Mouse (Mus musculus): Measurements from ENCODE around the gene Sumf1. TPM values are rescaled to one million over a fixed set of nuclear protein-coding genes. Genes with fewer than 3 reads are reported as not detected.

Gene Sumf1
- polyA plus RNA-seq, 1 experiment = 19.1 TPM

DNA sequence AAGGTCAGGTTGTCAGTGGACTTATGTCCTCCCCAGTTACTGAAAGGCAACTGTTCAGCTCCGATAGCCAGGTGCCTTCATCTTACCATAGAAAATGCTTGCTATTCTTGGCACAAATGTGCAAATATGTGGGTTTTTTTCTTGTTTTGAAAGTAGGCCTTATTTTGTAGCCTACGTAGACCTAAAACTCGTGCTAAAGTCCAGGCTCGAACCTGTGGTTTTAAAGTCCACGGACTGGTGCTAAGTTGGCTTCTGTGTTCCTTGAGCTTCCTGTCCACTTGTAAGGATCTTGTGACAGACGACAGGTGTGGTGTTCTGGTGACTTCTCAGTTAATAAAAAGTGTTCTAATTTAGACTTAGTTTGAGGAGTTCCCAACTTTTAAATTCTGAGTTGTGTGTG, 42.7 kb upstream of the Sumf1 start:
- H3K4me3 ChIP-seq (ENCODE audit: extremely low read depth, insufficient read depth, insufficient read length) = no peak overlapping the region
- H3K27ac ChIP-seq (ENCODE audit: insufficient read depth, low read length) = no peak overlapping the region
- H3K36me3 ChIP-seq (ENCODE audit: control insufficient read depth, insufficient read depth, low read length) = no peaks in the 10 kb centered on the region; the same call in 1 of the 2 replicates
- WGBS = 68% methylated on average over 6 of the region's 6 CpGs
- H3K4me1 ChIP-seq (ENCODE audit: control insufficient read depth, insufficient read depth, insufficient read length) = peaks cover 6% of the 10 kb centered on the region; the same call in 1 of the 2 replicates
- no peak for DNase-seq (ENCODE audit: low read depth in 1 of 2, low spot score in 2 of 2)
- TF ChIP-seq CTCF (IDR thresholded peaks at IDR 0.05; ENCODE audit: extremely low read depth, insufficient read depth, insufficient read length, insufficient replicate concordance) = no peak
- no peaks in the 10 kb centered on the region for H3K27me3 ChIP-seq (ENCODE audit: control insufficient read depth, insufficient read depth, low read length)

DNA sequence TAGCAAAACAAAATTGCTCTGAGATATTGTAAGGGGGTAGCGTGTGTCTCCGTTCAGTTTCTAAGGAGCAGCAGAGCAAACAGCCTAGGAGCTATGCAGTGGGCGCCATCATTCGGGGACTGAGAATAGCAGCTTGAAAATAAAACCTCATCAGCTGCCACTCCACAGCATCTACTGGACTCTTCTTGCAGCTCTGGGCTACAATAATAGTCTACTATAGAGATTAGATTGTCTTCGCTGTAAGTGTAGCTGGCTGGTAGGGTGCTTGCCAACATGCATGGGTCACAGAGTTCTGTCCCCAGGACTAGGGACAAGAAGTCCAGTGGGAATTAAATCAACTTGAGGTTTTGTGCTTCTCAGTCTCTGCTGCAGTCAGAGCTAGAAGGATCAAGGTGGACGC, 42.1 kb upstream of the Sumf1 start:
- WGBS = 95% methylated on average over 6 of the region's 6 CpGs

DNA sequence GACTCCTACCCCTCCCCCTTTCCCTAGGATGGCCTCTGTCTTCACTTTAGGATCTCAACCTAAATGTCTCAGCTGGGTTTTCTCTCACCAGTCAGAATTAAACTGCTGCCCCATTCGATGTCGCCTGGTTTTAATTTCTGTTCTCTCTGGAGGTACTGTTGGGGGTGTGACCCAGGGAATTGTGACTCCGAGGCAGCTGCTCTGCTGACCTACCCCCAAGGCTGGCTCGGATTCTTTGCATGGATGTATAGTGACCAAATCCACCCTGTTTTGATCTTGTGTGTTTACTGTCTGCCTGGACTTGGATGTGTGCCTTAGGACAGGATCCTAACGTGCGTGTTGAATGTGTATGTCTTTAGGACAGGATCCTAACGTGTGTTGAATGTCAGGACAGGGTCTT, 40.8 kb upstream of the Sumf1 start:
- WGBS = 90% methylated on average over 7 of the region's 7 CpGs
- no peak for DNase-seq (ENCODE audit: low read depth in 1 of 2, low spot score in 2 of 2)
- H3K4me3 ChIP-seq (ENCODE audit: extremely low read depth, insufficient read depth, insufficient read length) = no peak overlapping the region
- no peak overlapping the region for H3K27ac ChIP-seq (ENCODE audit: insufficient read depth, low read length)
- peaks cover 11% of the 10 kb centered on the region; the same call in 1 of the 2 replicates for H3K4me1 ChIP-seq (ENCODE audit: control insufficient read depth, insufficient read depth, insufficient read length)
- TF ChIP-seq POLR2A (IDR thresholded peaks at IDR 0.05; ENCODE audit: low read depth, low read length) (no peak), CTCF (IDR thresholded peaks at IDR 0.05; ENCODE audit: extremely low read depth, insufficient read depth, insufficient read length, insufficient replicate concordance) (no peak)
- no peaks in the 10 kb centered on the region for H3K27me3 ChIP-seq (ENCODE audit: control insufficient read depth, insufficient read depth, low read length)
- H3K36me3 ChIP-seq (ENCODE audit: control insufficient read depth, insufficient read depth, low read length) = no peaks in the 10 kb centered on the region; the same call in 1 of the 2 replicates

More for the DNA sequence above, 42.1 kb upstream of the Sumf1 start:
- peaks cover 11% of the 10 kb centered on the region; the same call in 1 of the 2 replicates for H3K4me1 ChIP-seq (ENCODE audit: control insufficient read depth, insufficient read depth, insufficient read length)
- no peaks in the 10 kb centered on the region for H3K27me3 ChIP-seq (ENCODE audit: control insufficient read depth, insufficient read depth, low read length)
- no peak for TF ChIP-seq CTCF (IDR thresholded peaks at IDR 0.05; ENCODE audit: extremely low read depth, insufficient read depth, insufficient read length, insufficient replicate concordance)
- no peak for TF ChIP-seq POLR2A (IDR thresholded peaks at IDR 0.05; ENCODE audit: low read depth, low read length)
- no peak overlapping the region for H3K27ac ChIP-seq (ENCODE audit: insufficient read depth, low read length)
- no peak overlapping the region for H3K4me3 ChIP-seq (ENCODE audit: extremely low read depth, insufficient read depth, insufficient read length)
- no peak for DNase-seq (ENCODE audit: low read depth in 1 of 2, low spot score in 2 of 2)
- H3K36me3 ChIP-seq (ENCODE audit: control insufficient read depth, insufficient read depth, low read length) = no peaks in the 10 kb centered on the region; the same call in 1 of the 2 replicates

- H3K27me3 ChIP-seq (ENCODE audit: control insufficient read depth, insufficient read depth, low read length) = no peaks in the 10 kb centered on the region
- DNase-seq (ENCODE audit: low read depth in 1 of 2, low spot score in 2 of 2) = no peak
- no peak for TF ChIP-seq POLR2A (IDR thresholded peaks at IDR 0.05; ENCODE audit: low read depth, low read length)
- no peak for TF ChIP-seq CTCF (IDR thresholded peaks at IDR 0.05; ENCODE audit: extremely low read depth, insufficient read depth, insufficient read length, insufficient replicate concordance)
- no peaks in the 10 kb centered on the region; the same call in 1 of the 2 replicates for H3K36me3 ChIP-seq (ENCODE audit: control insufficient read depth, insufficient read depth, low read length)
- H3K4me3 ChIP-seq (ENCODE audit: extremely low read depth, insufficient read depth, insufficient read length) = no peak overlapping the region
- peaks cover 11% of the 10 kb centered on the region; the same call in 1 of the 2 replicates for H3K4me1 ChIP-seq (ENCODE audit: control insufficient read depth, insufficient read depth, insufficient read length)
- WGBS = 97% methylated on average over 2 of the region's 2 CpGs
- H3K27ac ChIP-seq (ENCODE audit: insufficient read depth, low read length) = no peak overlapping the region
Measured at GRCm38 (mm10) chr6:108225027-108225426, 39.6 kb upstream of the Sumf1 start.

GRCm38 (mm10) chr6:108224361-108224760, 39.0 kb upstream of the Sumf1 start:
- DNase-seq (ENCODE audit: low read depth in 1 of 2, low spot score in 2 of 2) = no peak
- Histone ChIP-seq H3K27me3 (ENCODE audit: control insufficient read depth, insufficient read depth, low read length) (no peaks in the 10 kb centered on the region), H3K4me3 (ENCODE audit: extremely low read depth, insufficient read depth, insufficient read length) (no peak overlapping the region), H3K36me3 (ENCODE audit: control insufficient read depth, insufficient read depth, low read length) (no peaks in the 10 kb centered on the region; the same call in 1 of the 2 replicates), H3K4me1 (ENCODE audit: control insufficient read depth, insufficient read depth, insufficient read length) (peaks cover 11% of the 10 kb centered on the region; the same call in 1 of the 2 replicates), H3K27ac (ENCODE audit: insufficient read depth, low read length) (no peak overlapping the region)
- TF ChIP-seq POLR2A (IDR thresholded peaks at IDR 0.05; ENCODE audit: low read depth, low read length) (no peak), CTCF (IDR thresholded peaks at IDR 0.05; ENCODE audit: extremely low read depth, insufficient read depth, insufficient read length, insufficient replicate concordance) (no peak)
- 94% methylated on average over 4 of the region's 4 CpGs for WGBS

DNA sequence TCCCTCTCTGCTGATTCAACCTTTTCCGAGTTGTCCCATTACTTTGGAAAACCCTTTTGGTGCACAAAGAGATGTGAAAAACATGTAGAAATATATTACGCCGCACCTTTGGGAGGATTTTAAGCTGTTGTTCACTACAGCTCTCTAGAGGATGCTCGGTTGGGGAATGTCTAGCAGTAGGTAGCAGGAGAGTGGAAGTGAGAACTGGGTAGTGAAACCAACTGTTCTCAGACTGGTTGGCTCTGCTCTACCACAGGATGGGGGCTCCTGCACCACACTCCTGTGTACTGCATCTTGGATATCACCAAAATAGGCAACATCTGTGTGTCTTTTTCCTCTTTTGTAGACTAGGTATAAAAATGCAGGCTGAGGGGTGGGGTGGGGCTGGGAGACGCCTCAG, 37.5 kb upstream of the Sumf1 start:
- no peak overlapping the region for H3K4me3 ChIP-seq (ENCODE audit: extremely low read depth, insufficient read depth, insufficient read length)
- no peaks in the 10 kb centered on the region; the same call in 1 of the 2 replicates for H3K36me3 ChIP-seq (ENCODE audit: control insufficient read depth, insufficient read depth, low read length)
- H3K27me3 ChIP-seq (ENCODE audit: control insufficient read depth, insufficient read depth, low read length) = no peaks in the 10 kb centered on the region
- TF ChIP-seq POLR2A (IDR thresholded peaks at IDR 0.05; ENCODE audit: low read depth, low read length) (no peak), CTCF (IDR thresholded peaks at IDR 0.05; ENCODE audit: extremely low read depth, insufficient read depth, insufficient read length, insufficient replicate concordance) (no peak)
- no peak overlapping the region for H3K27ac ChIP-seq (ENCODE audit: insufficient read depth, low read length)
- peaks cover 11% of the 10 kb centered on the region; the same call in 1 of the 2 replicates for H3K4me1 ChIP-seq (ENCODE audit: control insufficient read depth, insufficient read depth, insufficient read length)
- peak in 1 of 2 experiments; percentile 14 for DNase-seq (ENCODE audit: low read depth in 1 of 2, low spot score in 2 of 2)
- WGBS = 45% methylated on average over 5 of the region's 5 CpGs

DNA sequence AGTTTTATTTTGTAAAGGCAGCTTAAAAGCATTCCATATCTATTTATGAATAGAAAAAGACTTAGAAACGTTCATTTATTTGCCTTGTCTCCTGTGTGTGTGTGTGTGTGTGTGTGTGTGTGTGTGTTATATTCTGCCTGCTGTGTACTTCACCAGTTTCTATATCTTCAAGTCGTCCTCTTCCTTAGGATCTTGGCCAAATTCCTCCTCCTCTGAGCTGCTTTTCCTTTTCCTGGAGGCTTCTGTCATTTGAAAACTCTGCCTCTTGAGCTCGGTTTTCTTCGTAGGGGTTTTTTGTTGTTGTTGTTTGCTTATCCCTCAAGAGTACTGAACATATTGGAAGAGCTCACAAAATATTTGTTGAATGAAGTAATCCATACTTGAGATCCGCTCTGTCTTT, 37.1 kb upstream of the Sumf1 start:
- Histone ChIP-seq H3K27me3 (ENCODE audit: control insufficient read depth, insufficient read depth, low read length) (no peaks in the 10 kb centered on the region), H3K4me3 (ENCODE audit: extremely low read depth, insufficient read depth, insufficient read length) (no peak overlapping the region), H3K36me3 (ENCODE audit: control insufficient read depth, insufficient read depth, low read length) (no peaks in the 10 kb centered on the region; the same call in 1 of the 2 replicates), H3K27ac (ENCODE audit: insufficient read depth, low read length) (no peak overlapping the region), H3K4me1 (ENCODE audit: control insufficient read depth, insufficient read depth, insufficient read length) (peaks cover 11% of the 10 kb centered on the region; the same call in 1 of the 2 replicates)
- no peak for DNase-seq (ENCODE audit: low read depth in 1 of 2, low spot score in 2 of 2)
- WGBS = 70% methylated on average over 5 of the region's 5 CpGs
- TF ChIP-seq POLR2A (IDR thresholded peaks at IDR 0.05; ENCODE audit: low read depth, low read length) (no peak), CTCF (IDR thresholded peaks at IDR 0.05; ENCODE audit: extremely low read depth, insufficient read depth, insufficient read length, insufficient replicate concordance) (no peak)

All from spleen, adult 2 months (tissue).